Mouse (Mus musculus) cerebellum, adult 11 months (tissue): ENCODE results near the gene Col17a1.

Experiments used
- DNase-seq: peaks from one replicate; pipeline ENCODE4 v3.0.0; 2022

Gene Col17a1

DNA sequence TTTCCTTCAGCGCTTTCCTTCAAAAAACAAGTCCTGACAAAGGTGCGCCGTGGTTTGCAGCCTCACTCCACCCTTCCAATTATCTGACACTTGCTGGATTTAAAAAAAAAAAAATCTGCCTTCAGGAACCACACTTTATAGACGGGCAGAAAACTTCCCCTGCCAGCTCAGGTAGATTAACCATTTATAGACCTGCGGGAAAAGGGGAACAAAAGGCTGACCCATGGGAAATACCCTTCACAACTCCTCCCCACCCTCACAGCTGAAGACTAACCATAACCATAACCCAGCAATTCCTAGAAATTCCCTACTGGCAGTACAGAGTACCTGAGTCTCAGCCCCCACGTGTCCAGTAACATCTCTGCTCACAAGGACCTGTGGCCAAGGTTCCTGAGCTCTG, at the start of gene Col17a1:
TSS of gene Col17a1 (minus strand) at position 101 of the 400 bp plus-strand sequence.
- DNase-seq, result no peak

DNA sequence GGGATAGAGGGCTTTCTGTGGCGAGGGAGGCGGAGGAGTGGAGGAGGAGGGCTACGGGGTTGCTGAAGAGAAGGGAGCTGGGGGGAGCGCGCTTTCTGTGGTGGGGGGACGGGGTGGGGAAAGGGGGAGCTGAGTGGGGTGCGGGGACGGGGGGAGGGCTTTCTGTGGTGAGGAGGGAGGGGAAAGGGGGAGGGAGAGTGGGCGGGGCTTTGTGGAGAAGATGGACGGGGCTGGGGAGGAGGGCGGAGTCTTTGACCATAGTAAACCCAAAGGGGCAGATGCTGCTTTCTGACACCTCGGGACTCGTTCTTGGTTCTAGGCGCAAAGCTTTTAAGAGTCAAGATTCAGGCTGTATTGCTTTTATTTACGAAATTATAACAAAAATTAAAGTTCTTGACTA, 40.0 kb upstream of the Col17a1 start:
- peak; percentile 65 for DNase-seq

DNA sequence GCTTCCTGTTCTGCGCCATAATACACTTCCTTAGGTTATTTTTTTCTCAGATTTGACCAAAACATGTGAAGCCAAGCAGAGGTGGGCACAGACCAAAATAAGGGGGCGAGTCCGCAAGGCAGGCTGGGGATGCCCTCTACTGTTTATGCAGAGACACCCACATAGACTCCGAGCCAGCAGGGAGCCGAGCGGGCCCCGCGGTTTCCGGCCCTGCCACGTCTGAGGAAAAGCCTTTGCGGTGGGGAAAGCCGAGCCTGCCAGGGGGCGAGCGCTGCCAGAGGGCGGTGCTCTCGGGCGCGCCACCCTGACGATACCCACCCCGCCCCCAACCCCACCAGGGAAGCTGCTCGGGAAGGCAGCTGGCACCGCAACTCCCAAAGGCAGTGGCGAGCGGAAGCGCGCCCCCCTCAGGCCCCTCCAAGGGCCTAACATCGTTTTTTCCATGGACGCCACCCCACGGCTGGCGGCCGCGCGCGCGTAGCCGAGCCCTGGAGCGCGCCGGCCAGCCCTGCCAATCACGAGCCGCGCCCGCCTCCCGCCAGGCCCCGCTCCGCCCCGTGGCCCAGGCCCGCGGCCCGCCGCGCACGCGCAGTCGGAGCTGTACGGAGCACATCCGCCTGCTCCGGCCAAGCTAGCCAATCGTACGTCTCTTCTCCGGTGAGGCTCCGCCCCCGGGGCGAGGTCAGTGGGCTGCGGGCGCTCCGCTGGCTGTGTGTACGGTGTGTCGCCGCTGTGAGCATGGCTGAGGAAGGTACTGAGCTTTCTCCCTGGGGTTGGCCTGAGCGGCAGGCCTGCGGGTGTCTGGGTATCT, 39.4 kb upstream of the Col17a1 start, which contains the start of gene Sfr1:
TSS of gene Sfr1 (plus strand) at position 612 of the 811 bp plus-strand sequence.
- DNase-seq, result peak; percentile 100

DNA sequence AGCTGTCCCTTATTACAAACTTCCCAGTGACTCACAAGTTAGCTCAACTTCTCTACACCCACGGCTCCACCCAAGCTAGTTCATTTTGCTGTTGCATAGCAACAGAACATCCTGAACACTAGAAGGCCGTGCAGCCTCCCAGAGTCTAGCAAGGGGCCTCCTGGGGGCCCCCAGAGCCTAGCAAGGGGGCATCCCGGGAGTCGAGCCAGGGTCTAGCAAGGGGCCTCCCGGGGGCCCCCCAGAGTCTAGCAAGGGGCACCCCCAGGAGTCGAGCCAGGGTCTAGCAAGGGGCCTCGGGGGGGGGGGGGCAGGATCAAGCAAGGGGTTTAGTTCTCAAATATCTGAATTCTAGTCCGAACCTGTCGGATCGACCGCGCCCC, 38.8 kb upstream of the Col17a1 start:
- peak; percentile 46 for DNase-seq

DNA sequence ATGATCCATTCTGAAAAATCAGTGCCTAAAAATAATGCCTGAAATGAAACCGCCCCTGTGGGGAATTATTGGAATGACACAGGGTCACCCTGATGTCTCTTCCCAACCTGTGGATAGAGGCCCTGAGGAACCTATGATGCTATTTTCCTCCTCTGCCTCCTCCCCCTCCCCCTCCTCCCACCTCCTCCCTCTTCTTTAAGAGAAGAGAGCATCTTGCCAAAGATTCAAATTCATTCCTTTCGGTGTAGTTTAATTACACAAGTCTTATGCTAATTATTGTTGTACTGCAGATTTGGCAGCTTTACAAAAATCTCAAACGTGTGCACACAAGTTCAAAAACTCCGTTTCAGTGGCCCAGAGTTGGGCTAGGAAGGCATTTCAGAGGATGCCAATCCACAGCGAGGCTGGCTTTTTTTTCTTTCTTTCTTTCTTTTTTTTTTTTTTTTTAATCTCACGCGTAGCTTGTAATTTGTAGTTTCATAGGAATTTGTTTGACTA, 33.8 kb upstream of the Col17a1 start:
- no peak for DNase-seq

DNA sequence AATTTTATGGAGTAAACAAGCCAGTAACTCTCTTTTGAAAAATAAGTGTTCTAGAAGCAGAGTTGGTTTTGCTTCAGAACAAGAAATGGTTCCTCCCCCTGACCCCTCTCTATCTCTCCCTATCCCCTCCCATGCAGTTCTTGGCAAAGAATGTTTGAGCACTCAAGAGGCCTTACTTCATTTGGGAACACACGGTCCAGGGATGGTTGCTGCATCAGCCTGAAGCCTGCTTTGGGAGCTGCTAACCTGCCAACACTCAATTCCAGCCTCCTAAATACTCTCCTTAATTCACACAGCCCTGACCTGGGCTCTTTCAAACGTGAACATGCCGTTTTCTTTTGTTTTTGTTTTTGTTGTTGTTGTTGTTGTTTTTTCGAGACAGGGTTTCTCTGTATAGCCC, 33.0 kb upstream of the Col17a1 start:
- no peak for DNase-seq

DNA sequence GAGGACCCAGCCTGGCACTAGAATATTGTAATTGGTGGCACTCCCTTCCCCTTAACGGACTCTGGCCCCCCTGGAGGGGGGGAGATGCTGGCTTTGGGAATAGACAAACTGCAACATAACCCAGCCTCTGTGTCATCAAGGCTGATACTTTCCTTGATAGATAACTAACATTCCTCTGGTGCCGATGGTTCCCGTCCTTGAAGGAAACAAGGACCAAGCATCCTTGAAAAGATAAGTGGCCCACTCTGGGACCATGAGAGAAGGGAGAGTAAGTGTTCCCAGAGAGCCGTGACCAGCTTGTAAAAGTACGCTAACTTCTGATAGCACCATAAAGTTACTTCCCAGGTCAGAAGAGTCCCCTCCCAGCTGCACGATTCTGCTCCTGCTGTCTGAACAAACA, 30.6 kb upstream of the Col17a1 start:
- no peak for DNase-seq

DNA sequence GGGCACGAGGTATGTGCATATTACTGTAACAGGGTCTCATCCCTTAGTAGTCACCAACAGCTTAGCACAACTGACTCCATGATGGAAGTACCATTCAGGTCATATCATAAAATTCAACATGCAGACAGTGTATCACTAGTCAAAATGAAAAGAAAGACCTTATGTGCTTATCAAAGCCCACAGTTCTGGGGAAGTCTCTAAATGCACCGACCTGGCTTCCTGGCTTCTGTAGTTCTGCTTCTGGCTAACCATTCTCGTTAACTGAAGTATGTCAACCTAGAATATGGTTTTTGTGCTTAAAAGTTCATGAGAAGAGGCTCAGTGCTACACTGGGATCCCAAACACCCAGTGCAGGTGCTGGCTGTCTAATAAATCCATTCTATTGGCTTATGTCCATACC, 27.3 kb upstream of the Col17a1 start:
- DNase-seq, result no peak

DNA sequence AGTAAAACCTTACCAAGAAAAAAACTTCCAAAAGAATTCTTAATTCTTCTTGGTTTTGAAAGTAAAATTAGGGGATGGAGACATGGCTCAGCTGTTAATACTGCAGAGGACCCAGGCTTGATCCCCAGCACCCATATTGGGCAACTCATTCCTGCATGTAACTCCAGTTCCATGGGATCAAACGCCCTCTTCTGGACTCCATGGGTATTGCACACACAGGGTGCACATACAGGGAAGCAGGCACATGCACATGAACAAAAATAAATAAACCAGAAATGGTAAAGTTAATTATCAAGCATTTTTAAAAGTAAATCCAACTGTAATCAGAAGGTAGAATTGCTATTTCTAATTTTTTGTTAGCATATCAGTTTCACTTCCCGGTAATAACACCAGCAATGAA, 24.2 kb upstream of the Col17a1 start:
- no peak for DNase-seq

DNA sequence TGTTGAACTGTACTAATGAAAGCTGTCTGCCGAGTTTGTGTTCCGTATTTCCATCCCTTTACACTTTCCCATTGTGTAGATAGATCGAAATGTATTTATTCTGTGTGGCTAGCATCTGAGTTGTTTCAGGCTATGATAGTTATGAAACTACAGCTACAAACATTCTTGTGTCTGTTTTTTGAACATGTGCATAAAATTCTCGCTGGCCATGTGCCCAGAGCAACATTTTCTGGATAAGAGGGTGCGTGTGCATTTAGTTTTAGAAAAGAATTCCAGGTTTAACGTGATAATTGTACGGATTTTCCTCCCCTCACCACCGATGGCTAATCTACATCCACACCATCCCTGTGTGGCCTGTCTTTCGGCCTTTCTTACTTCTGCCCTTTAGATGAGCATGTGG, 21.6 kb upstream of the Col17a1 start:
- no peak for DNase-seq

DNA sequence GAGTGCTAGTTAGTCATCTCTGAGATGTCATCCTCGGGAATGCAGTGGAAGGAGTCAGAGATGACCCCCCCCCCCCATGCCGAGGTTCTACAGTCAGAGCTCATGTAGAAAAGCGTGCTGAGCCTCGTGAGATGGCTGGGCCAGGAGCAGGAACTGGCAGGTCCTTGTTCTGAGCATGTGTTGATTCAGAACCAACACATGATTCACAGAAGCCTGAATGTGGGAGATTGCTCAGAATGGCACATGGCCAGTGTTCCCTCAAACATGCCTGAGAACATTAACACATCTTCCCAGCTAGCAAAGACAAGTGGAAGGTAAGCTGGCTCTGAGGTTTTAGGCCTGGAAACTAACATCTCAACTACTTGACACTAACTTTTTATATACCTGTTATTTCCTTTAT, 18.5 kb upstream of the Col17a1 start:
- no peak for DNase-seq

DNA sequence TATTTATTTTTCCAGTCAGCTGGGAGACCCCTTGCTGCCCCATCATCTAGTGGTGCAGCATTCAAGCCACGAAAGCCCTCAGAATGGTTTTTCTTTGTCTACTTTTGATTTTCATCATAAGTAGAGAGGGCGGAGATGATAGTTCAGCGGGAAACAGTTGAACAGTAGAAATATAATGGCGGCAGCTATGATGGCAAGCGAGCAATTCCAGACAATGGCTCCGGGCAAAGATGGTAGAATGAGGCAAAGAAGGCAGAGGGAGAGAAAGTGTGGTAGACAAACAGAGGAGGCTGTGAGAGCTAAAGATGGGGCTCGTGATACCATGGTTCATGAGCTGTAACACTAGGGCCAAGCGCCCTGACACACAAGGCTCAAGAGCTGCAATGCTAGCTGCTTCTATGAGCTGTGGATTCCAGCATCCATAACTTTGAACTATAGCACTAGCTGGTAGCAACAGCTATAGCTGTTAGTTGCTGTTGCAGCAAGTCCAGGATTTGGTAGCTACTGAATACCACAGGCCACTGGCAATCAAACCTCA, 13.9 kb upstream of the Col17a1 start:
- no peak for DNase-seq

DNA sequence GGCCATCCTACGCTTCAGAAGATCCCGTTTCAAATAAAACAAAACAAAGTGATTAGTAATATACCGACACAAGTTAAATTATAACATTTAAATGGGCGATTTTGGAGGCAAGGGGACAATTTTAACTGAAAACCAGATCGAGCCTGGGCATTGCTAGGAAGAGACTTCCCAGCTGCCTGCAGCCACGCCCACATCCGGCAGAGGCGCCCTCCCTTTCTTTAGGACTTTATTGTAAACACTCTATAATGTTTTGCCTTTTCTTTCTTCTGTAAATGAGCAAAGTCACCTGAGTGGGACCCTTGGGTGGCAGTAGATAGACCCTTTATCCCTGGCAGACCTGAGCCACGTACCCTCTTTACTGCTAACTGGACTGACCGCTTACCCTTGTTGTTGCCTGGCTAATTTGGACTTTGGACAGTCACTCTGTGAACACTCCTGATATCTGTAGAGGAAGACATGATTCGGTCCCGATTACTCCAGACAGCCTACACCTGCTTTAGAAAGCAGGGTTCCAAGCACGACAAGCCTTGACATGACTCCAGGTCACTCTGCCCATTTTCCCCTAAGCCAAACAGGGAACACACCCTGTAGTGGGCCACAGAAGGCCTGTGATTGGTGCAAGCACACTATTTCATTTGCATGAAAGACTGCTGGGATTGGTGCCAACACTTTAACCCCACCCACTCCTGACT, 13.3 kb upstream of the Col17a1 start:
- DNase-seq, result no peak

DNA sequence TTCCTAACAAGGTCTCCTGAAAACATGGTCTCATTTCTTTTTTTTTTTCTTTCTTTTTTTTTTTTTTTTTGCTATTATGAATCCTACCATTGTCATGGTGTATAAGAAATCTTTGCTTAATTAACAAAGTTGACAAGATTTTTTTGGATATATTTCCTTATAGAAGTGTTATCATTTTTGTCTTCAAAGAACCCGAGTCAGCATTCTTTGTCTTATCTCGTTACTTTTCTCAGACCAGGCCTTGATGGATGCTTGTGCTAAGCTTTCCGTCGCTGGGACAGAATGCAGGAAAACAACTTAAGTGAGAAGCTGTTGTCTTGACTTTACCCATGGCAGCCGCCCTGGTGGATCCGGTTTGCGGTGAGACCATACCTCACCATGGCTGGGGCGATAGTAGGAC, 8.6 kb upstream of the Col17a1 start:
- DNase-seq, result no peak

DNA sequence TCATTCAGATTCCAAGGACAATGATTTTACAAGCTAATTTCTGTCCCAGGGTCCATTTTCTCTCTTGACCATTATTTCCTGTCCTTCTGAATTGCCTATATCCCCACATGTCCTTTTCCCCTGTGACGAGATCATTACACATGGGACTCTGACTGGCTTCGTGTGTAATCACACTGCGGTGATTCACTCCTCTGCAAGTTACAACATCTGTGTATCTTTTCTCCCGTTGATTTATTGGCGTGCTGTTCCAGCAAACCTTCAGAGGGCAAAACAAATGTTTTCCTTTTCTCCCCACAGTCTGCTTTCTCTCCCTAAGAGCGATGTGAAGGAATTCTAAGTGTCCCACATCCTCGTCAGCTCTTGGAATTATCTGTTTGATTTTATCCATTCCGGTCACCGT, 7.8 kb upstream of the Col17a1 start:
- DNase-seq, result no peak

DNA sequence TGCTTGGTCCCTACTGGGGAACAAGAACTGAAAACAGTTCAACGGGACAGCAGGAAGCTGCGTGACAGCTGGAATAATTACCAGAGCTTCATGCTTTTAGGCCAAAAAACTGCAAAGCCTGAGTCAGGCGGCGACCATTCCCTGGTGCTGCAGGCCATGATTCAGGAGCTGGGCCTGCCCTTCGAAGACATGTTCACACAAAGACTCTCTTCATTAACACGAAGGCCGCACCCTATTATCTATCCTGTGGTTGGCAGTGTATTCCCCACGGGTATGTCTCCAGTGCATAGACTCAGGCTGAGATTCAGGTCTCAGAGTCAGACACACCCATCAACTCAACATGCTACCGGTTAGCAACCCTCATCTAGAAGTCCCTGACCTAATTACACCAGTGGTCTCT, 6.4 kb upstream of the Col17a1 start:
- no peak for DNase-seq

DNA sequence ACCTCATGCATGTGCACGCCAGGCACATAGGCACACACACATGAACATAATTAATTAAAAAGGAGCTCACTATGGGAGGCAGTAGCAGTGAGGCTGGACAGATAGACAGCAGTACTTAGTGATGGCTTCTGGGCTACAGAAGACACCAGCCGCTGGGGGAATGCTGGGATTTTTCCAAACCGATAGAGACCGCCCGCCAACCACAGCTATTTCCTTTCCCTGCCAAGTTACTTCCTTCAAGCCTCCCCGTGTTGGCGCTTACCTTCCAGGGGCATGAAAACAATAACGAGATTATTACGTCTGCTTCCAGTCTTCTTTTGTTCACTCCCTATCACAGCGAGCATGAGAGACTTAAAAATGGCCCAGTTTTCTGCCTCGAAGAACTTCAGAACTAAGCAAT, 5.2 kb upstream of the Col17a1 start:
- DNase-seq, result no peak

DNA sequence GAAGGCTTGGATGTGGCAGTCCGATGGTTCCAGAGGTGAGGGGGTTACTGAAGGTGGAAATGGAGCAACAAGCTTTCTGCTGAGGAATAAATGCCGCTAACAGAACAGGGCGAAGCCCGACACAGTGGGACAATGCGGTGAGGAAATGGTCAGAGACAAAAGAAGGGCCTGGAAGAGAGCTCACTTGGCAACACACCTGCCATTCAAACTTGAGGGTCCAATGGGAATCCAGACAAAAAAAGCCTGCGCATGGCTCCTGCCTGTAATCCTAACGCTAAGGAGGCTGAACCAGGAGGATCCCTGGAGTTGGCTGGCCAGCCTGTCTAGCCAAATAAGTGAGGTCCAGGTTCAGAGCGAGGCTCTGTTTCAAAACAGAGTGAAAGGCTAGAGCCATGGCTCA, 4.5 kb upstream of the Col17a1 start:
- DNase-seq, result no peak

DNA sequence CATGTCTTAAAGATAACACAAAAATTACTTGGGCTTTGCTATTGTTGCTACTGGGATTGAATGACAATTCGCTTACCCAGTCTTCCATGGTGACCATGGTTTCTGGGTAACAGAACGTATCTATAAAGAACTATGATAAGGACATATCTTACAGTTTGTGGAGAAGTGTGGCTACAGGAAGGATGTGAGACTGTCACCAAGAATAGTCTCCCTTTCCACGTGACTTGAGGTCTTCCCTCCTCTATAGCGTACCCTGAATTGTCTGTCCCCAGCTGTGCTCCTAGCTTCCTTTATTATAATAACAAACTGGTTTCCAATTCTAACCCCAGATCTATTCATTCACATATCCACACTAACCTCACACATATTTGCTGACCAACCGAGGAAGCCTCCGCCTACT, 3.8 kb upstream of the Col17a1 start:
- no peak for DNase-seq

DNA sequence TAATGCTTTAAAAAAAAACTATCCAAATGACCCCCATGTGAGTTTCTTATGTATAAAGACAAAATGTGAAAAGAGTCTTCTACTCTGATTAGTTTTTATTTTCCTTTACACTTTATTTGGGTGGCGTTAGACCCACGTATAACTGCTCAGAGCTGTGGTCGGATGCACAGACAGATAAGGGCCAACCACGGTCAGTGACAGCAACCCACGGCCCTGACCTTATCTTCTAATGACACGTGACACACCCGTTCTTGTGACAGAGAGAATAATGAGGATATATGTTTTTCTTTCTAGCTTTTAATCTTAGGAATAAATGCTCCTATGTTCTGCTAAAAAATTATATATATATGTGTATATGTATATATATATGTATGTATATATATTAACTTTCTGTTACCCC, 2.3 kb downstream of the Col17a1 start:
- no peak for DNase-seq

DNA sequence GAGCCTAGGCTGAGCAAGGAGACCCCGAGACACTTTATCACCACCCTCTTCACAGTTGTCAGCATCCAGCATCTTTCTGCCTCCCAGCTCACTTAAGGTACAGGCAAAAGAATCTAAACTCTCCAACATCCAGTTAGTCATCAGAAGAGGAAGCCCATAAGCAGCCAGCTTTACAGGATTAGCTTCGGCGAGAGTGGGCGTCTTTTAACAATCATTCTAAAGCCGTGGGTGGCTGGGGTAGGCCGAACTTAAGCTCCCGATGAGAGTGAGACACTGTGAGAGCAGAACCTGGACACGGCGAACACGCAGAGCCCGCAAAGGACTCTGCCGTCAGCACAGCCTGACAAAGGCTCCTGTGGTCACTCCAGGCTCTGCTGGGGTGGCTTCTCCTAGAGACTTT, 13.2 kb downstream of the Col17a1 start:
- no peak for DNase-seq

DNA sequence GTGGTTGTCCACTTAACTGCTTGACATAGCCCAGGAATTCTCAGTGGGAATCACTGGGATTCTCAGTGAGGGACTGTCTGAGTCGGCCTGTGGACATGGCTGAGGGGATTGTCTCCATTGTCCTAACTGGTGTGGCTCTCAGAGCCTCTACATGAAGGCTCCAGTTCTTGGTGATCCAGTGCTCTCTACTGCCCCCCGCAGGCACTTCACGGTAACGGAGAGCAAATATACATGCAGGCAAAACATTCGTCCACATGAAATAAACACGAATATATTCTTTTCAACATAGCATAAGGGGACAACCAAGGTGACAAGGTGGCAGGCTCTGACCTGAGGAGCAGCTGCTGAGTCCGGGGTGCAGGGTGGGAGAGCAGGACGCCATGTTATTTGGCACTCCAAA, 17.5 kb downstream of the Col17a1 start:
- peak; percentile 31 for DNase-seq

DNA sequence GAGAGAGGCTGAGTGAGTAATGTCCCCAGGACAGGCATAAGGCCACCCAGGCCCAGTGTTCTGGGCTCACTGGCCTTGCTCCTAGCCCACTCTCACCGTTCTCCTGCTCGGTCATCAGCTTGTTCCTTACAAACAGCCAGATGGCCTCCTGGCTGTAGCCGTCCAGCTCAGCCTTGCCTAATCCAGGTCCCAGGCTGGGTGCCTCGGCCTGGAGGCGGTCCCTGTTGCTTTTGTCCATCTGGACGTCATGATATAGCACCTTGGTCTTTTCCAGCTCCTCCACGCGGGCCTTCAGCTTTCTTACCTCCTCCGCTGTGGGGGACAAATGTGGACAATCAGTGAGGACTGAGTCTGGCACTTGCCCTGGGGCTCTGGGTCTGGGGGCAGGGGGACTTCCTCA, 23.5 kb downstream of the Col17a1 start:
- DNase-seq, result peak; percentile 65

DNA sequence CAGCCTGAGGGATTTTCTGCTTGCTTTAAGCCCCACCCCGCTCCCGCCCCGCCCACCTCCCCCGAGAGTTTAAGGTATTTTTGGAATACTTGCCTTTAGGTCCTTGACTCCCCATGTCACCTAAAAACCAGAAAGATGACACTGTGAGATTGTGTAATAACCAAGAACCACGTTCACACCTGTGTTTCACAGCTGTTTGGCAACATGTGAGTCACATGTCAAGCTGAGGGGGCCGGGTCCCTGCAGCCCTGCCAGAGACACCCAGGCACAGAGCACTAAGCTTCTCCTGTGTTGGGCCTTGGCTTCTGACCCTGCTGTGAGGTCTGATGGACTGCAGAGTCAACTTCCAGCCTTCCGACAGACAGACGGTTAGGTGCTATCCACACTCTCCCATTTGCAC, 24.3 kb downstream of the Col17a1 start:
- DNase-seq, result no peak
